Mouse (Mus musculus) embryonic facial prominence, embryonic 11.5 days (tissue): Measurements from ENCODE around the gene Map7d1. TPM values are rescaled to one million over a fixed set of nuclear protein-coding genes. Genes with fewer than 3 reads are reported as not detected.

ENCODE experiments used
- ATAC-seq: fragments of 200-750 bp; cut with Nextera tagmentation; replicated peaks from 2 replicates; pipeline ENCODE4 v1.8.0; 2017; ENCODE audit warnings: low read depth; ENCODE audit not compliant: insufficient number of reproducible peaks, low FRiP score, low TSS enrichment
- DNase-seq: peaks from one replicate; pipeline ENCODE4 v3.0.0-alpha.2; 2015; ENCODE audit warnings: low spot score
- H3K27ac ChIP-seq: fragments of 300-500 bp; sonication (generic); replicated peaks from 2 replicates; pipeline ENCODE4 v1.5.1; 2014; ENCODE audit warnings: mild to moderate bottlenecking, low read depth, low read length, control low read depth
- H3K27me3 ChIP-seq: fragments of 300-500 bp; sonication (generic); 2 replicates; pipeline ENCODE4 v1.6.1; 2014; ENCODE audit warnings: mild to moderate bottlenecking, low read length, moderate library complexity, mixed read lengths; ENCODE audit not compliant: control insufficient read depth, insufficient read depth
- H3K36me3 ChIP-seq: fragments of 300-500 bp; sonication (generic); replicated peaks from 2 replicates; pipeline ENCODE4 v1.6.1; 2014; ENCODE audit warnings: low read depth, mild to moderate bottlenecking, low read length, moderate library complexity, mixed read lengths; ENCODE audit not compliant: control insufficient read depth, insufficient read depth
- H3K4me1 ChIP-seq: fragments of 300-500 bp; sonication (generic); 2 replicates; pipeline ENCODE4 v1.6.1; 2014; ENCODE audit warnings: low read length, mixed read lengths; ENCODE audit not compliant: control insufficient read depth, insufficient read depth
- H3K4me2 ChIP-seq: fragments of 300-500 bp; sonication (generic); 2 replicates; pipeline ENCODE4 v1.6.1; 2014; ENCODE audit warnings: low read depth, mild to moderate bottlenecking, control low read depth, low read length, moderate library complexity
- H3K4me3 ChIP-seq: fragments of 300-500 bp; sonication (generic); 2 replicates; pipeline ENCODE4 v1.5.1; 2014; ENCODE audit warnings: low read depth, low read length, control low read depth
- H3K9ac ChIP-seq: fragments of 300-500 bp; sonication (generic); replicated peaks from 2 replicates; pipeline ENCODE4 v1.6.1; 2014; ENCODE audit warnings: mild to moderate bottlenecking, control low read depth, low read length
- H3K9me3 ChIP-seq: fragments of 300-500 bp; sonication (generic); replicated peaks from 2 replicates; pipeline ENCODE4 v1.6.1; 2016; ENCODE audit warnings: mild to moderate bottlenecking, low read length, inconsistent platforms, mixed read lengths; ENCODE audit not compliant: control insufficient read depth
- WGBS: fragments of 180-500 bp; shearing (Covaris S2); extraction: QIAGEN DNeasy Blood & Tissue Kit; methylation state at CpG from one replicate; pipeline ENCODE4 v1.1.7; 2014; 5-methylcytosine and 5-hydroxymethylcytosine counted together
- polyA plus RNA-seq: library from polyadenylated mRNA; unstranded; fragments of >200 nt; fragmentation: Nextera tagmentation; extraction: Ambion mirVana; gene quantifications from 2 replicates; pipeline ENCODE4 v1.2.1, GENCODE M21; 2014

The Map7d1 gene
- polyA plus RNA-seq, 1 experiment from 2014 or later: 47.0 TPM

DNA sequence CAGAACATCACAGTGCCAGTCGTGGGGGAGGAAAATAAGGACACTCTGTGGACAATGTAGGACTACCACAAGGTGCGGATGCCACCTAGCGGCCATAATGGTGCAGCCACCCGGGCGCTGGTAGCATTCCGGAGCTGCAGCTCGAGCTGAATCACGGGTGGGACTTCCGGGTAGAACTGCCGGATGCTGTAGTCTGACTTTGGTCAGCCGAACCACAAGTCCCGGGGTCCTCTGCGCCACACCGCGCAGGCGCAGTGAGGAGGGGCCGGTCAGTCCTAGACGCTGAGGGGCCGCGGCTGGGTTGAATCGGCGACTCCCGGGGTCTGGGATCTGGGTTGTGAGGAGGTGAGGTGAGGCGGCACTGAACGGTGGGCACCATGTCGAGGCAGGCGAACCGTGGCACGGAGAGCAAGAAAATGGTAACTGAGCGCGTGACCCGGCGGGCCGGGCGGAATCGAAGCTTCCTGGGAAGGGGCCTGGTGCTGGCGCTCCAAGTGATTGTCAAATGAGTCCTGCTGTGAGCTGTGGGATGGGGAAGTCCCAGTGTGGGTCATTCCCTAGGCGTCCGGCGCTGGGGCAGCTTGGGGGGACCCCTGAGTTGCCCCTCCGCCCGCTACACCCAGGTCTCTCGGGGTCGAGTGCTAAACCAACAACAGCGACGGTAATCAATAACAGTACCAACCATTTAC is 6.1 kb upstream of the Map7d1 start, which contains the start of gene Trappc3:
Gene Trappc3, plus strand, starts transcription at position 207 of the 689 bp plus-strand sequence.
- H3K27me3 ChIP-seq: no peaks in the 10 kb centered on the region
- H3K36me3 ChIP-seq: no peaks in the 10 kb centered on the region
- peak within 1 kb of the TSS; percentile 76 for H3K4me3 ChIP-seq
- H3K4me2 ChIP-seq: peak within 1 kb of the TSS; percentile 74
- no peaks in the 10 kb centered on the region for H3K9me3 ChIP-seq
- DNase-seq (peak; percentile 100), ATAC-seq (peak; percentile 91)
- WGBS: under 1% methylated on average over 46 of the region's 46 CpGs
- peak within 1 kb of the TSS; percentile 91 for H3K27ac ChIP-seq
- peaks cover 21% of the 10 kb centered on the region for H3K4me1 ChIP-seq
- peak within 1 kb of the TSS; percentile 78 for H3K9ac ChIP-seq

DNA sequence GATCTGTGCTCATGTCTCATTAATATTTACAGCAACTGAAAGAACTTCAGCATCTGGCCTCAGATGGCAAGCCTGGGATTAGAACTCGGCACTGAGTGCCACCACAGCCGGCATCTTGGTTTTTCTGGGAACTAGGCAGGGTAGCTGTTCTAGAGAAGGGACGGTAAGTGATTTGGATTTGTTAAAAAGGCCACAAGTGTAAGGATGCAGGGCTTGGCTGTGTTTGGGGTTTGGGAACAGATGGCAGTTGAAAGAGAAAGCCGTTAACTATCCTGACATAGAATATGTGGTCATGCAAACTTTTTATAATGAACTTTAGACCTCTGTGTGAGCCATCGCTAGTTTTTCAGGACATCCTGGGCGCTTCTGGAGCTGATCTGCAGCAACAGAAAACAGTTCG is 5.5 kb upstream of the Map7d1 start:
- no peak overlapping the region for H3K4me3 ChIP-seq
- no peaks in the 10 kb centered on the region for H3K36me3 ChIP-seq
- 49% methylated on average over 7 of the region's 7 CpGs for WGBS
- peaks cover 23% of the 10 kb centered on the region for H3K4me1 ChIP-seq
- peak overlapping the region; percentile 18; the same call in 1 of the 2 replicates for H3K9ac ChIP-seq
- H3K27ac ChIP-seq: no peak overlapping the region
- DNase-seq: no peak
- H3K9me3 ChIP-seq: no peaks in the 10 kb centered on the region
- ATAC-seq: no peak
- H3K4me2 ChIP-seq: no peak overlapping the region
- no peaks in the 10 kb centered on the region for H3K27me3 ChIP-seq

DNA sequence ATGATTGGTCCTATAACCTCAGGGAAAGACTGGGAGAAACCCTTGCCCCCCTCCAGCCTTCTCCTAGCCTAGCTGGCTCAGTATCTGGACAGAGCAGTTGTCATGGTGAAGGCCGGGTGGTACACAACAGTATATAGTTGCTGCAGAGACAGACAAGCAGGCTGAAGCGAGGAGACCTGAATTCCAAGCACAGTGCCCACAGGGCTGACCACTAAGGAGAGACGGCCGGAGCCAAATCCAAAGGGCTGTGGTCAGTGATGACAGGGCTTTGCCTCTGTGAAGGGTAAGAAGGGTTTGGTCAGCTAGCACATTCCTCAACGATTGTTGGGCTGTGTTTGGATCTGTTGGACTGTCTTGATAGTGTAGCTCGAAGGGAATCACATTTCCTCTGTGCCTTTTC is 5.1 kb upstream of the Map7d1 start:
- peak overlapping the region; percentile 91 for H3K27ac ChIP-seq
- WGBS: 67% methylated on average over 6 of the region's 6 CpGs
- no peaks in the 10 kb centered on the region for H3K27me3 ChIP-seq
- ATAC-seq (no peak), DNase-seq (no peak)
- H3K9ac ChIP-seq: peak overlapping the region; percentile 44
- H3K36me3 ChIP-seq: no peaks in the 10 kb centered on the region
- H3K4me2 ChIP-seq: peak overlapping the region; percentile 29
- H3K4me1 ChIP-seq: peaks cover 23% of the 10 kb centered on the region
- H3K9me3 ChIP-seq: no peaks in the 10 kb centered on the region
- H3K4me3 ChIP-seq: no peak overlapping the region

DNA sequence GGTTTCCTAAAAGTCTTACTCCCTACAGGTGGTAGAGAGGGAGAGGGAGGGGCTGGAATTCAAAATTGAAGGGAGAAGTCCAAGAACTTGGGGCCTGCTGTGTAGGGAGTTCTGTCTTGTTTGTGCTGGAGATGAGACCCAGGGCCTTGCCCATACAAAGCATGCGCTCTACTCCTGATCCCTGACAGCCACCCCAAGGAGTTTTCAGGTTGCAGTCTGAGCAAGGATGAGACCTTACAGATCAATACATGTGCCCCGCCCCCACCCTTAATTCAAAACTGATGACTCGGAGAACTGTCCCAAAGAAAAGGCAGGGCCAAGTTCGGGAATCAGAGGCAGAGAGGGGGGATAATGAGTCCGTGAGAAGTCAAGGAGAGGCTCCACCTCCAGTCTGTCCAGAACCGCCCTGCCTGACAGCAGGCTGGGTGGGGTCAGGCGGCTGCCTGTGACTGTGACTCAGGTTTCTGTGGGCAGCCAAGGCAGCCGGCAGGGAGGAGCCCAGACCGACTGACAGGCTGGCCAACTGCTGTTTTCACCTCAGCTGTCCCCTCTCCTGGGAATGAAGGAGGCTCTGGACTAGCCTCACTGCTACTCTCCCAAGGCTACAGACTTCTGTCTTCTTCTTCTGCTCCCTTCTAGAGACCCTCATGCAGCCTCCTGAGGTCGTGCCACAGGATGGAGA is 4.5 kb upstream of the Map7d1 start:
- Histone ChIP-seq H3K9me3 (no peaks in the 10 kb centered on the region), H3K27me3 (no peaks in the 10 kb centered on the region), H3K4me1 (peaks cover 23% of the 10 kb centered on the region), H3K4me3 (0 out of 2 replicates have a peak overlapping the region, but pooled peaks have one; percentile 5), H3K36me3 (no peaks in the 10 kb centered on the region), H3K9ac (peak overlapping the region; percentile 46), H3K27ac (peak overlapping the region; percentile 91), H3K4me2 (peak overlapping the region; percentile 29)
- WGBS: 3% methylated on average over 10 of the region's 10 CpGs
- peak; percentile 72 for DNase-seq
- ATAC-seq: no peak

DNA sequence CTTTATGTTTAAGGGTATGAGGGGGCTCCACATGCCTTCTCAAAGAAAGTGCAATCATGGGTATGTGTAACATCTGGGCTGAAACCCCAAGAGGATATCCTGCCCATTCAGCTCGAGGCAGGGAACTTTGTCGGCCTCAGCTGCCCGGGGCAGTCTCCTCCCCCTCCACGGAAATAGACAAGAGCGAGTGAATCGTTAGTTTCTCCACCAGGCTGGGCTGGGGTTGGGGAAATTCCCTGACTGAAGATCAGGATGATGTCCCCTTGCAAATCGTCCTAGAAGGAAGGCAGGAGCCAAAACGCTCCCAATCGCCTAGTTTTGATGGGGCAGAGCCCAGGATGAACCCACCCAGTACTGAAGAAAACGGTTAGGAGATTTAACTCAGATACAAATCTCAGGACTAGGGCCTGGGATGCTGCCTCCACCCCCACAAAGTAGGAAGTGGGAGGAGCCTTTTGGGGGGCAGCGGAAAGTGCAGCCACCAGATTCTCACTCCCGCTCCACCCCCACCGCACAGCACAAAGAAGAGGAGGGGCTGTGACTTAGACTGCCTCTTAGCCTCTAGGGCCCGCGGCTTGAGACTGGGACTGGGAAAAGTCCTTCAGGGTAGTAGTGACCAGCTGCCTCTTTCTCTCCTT is 3.5 kb upstream of the Map7d1 start:
- ATAC-seq: 0 out of 2 replicates have a peak, but pooled peaks have one; percentile 15
- peak overlapping the region; percentile 50 for H3K9ac ChIP-seq
- H3K9me3 ChIP-seq: no peaks in the 10 kb centered on the region
- 0% methylated on average over 14 of the region's 15 CpGs for WGBS
- peak overlapping the region; percentile 7; the same call in 1 of the 2 replicates for H3K4me3 ChIP-seq
- no peaks in the 10 kb centered on the region for H3K36me3 ChIP-seq
- peaks cover 23% of the 10 kb centered on the region for H3K4me1 ChIP-seq
- H3K4me2 ChIP-seq: peak overlapping the region; percentile 34
- peak; percentile 89 for DNase-seq
- H3K27ac ChIP-seq: peak overlapping the region; percentile 91
- H3K27me3 ChIP-seq: no peaks in the 10 kb centered on the region

DNA sequence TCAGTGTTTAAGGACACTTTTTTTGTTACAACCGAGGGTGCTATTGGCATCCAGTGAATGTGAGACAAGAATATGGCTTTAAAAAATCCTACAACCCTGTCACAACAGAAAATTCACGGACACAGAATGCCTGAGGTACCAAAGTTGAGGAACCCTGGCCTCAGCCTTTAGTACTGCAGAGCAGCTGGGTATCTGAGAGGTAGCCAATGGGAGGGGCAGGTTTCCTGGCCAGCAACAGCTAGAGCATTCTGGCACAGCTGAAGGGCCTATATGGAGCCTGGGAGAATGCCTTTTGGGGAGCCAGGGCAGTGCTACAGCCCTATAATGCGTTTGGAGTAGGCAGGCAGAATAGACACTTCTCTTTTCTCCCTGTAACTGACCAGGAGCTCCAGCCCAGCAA is 2.9 kb upstream of the Map7d1 start:
- Histone ChIP-seq H3K4me3 (no peak overlapping the region), H3K36me3 (no peaks in the 10 kb centered on the region), H3K4me2 (peak overlapping the region; percentile 34; the same call in 1 of the 2 replicates), H3K9ac (peak overlapping the region; percentile 4), H3K27me3 (no peaks in the 10 kb centered on the region), H3K4me1 (peaks cover 28% of the 10 kb centered on the region), H3K27ac (peak overlapping the region; percentile 91), H3K9me3 (no peaks in the 10 kb centered on the region)
- peak; percentile 36 for DNase-seq
- ATAC-seq: no peak
- WGBS: 16% methylated on average over 3 of the region's 3 CpGs

DNA sequence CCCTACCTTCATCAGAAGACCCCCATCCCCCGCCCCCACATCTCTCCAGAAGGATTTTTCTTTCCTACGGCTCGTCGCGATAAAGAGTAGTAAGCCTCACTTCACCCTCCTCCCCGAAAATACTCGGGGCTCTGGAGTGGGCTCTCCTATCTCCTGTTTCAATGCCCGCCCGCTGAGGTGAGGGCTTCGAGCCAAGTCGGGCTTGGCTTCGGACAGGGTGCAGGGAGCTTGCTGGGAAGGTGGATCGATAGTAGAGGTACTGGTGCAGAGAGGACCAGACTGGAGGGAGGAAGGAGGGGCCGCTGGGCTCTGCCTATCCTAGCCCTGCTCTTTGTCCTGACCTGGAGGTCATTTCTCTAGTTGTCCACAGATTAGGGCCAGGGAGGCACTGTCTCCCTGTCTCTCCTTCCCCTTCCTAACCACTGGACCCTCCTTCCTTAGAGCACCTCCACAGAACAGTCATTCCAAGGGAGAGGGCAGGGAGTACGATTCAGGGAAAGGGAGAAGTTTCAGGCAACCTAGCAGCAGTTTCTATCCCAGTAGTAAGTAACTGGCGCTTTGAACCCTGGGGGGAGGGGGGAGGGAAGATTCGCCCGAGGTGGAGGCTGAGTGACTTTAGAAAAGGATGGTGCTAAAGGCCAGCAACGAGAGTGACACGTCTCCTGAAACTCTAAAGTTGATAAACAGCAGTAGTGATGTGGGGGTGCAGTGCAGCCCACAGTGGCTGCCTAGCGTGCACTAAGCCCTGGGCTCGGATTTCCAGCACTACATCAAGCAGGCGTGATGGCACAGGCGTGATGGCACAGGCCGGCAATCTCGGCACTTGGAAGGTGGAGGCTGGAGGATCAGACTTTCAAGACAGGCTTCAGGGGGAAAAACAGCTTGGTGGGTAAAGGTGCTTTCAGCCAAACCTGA is 1.1 kb upstream of the Map7d1 start:
- H3K4me3 ChIP-seq: peak overlapping the region; percentile 99
- no peaks in the 10 kb centered on the region for H3K27me3 ChIP-seq
- peak overlapping the region; percentile 99 for H3K9ac ChIP-seq
- H3K36me3 ChIP-seq: no peaks in the 10 kb centered on the region
- DNase-seq (peak; percentile 56), ATAC-seq (no peak)
- no peaks in the 10 kb centered on the region for H3K9me3 ChIP-seq
- H3K4me1 ChIP-seq: peaks cover 39% of the 10 kb centered on the region
- WGBS: 2% methylated on average over 26 of the region's 26 CpGs
- peak overlapping the region; percentile 94 for H3K27ac ChIP-seq
- H3K4me2 ChIP-seq: peak overlapping the region; percentile 94
